Mouse (Mus musculus): ENCODE data around the gene Nfkbid. TPM values are rescaled to one million over a fixed set of nuclear protein-coding genes. Genes with fewer than 3 reads are reported as not detected.

Nfkbid gene
- total RNA-seq (2022): 1 to 10 TPM; 2.8 to 4.1 (median 3.2) TPM

GRCm38 (mm10) chr7:30421175-30421889, at the start of gene Nfkbid:
Nfkbid (plus strand) TSS chr7:30421732.
- no peak for DNase-seq (ENCODE audit: low spot score in 2 of 2)

GRCm38 (mm10) chr7:30373501-30373962, 48.0 kb upstream of the Nfkbid start:
- DNase-seq (ENCODE audit: low spot score in 2 of 2): peak; percentile 97 to 98

- DNase-seq (ENCODE audit: low spot score in 2 of 2): no peak
These were observed 41.5 kb upstream of the Nfkbid start for GRCm38 (mm10) chr7:30380061-30380460.

GRCm38 (mm10) chr7:30384106-30384505, 37.4 kb upstream of the Nfkbid start:
- DNase-seq (ENCODE audit: low spot score in 2 of 2): no peak

- DNase-seq (ENCODE audit: low spot score in 2 of 2): no peak
These were observed 28.6 kb upstream of the Nfkbid start for GRCm38 (mm10) chr7:30392746-30393520.

- DNase-seq (ENCODE audit: low spot score in 2 of 2): no peak
These were observed 27.9 kb upstream of the Nfkbid start for GRCm38 (mm10) chr7:30393631-30394030.

GRCm38 (mm10) chr7:30394379-30394778, 27.2 kb upstream of the Nfkbid start:
- DNase-seq (ENCODE audit: low spot score in 2 of 2): no peak

- DNase-seq (ENCODE audit: low spot score in 2 of 2): no peak
These were observed 26.7 kb upstream of the Nfkbid start for GRCm38 (mm10) chr7:30394871-30395270.

- DNase-seq (ENCODE audit: low spot score in 2 of 2): no peak
These were observed 21.9 kb upstream of the Nfkbid start for GRCm38 (mm10) chr7:30399671-30400070.

- no peak for DNase-seq (ENCODE audit: low spot score in 2 of 2)
These were observed 19.2 kb upstream of the Nfkbid start for GRCm38 (mm10) chr7:30402343-30402742.

GRCm38 (mm10) chr7:30408639-30409038, 12.9 kb upstream of the Nfkbid start:
- no peak for DNase-seq (ENCODE audit: low spot score in 2 of 2)

GRCm38 (mm10) chr7:30409789-30410188, 11.7 kb upstream of the Nfkbid start:
- DNase-seq (ENCODE audit: low spot score in 2 of 2): no peak

- no peak for DNase-seq (ENCODE audit: low spot score in 2 of 2)
These were observed 10.5 kb upstream of the Nfkbid start for GRCm38 (mm10) chr7:30411023-30411422.

- no peak for DNase-seq (ENCODE audit: low spot score in 2 of 2)
These were observed 8.8 kb upstream of the Nfkbid start for GRCm38 (mm10) chr7:30412735-30413147.

- DNase-seq (ENCODE audit: low spot score in 2 of 2): no peak
These were observed 7.9 kb upstream of the Nfkbid start, which contains the start of gene Tyrobp for GRCm38 (mm10) chr7:30413596-30413995. Tyrobp (plus strand) TSS chr7:30413760.

- DNase-seq (ENCODE audit: low spot score in 2 of 2): no peak
These were observed 3.7 kb upstream of the Nfkbid start for GRCm38 (mm10) chr7:30417856-30418255.

GRCm38 (mm10) chr7:30419561-30420499, 1.7 kb upstream of the Nfkbid start, which contains the start of gene Hcst:
Hcst (minus strand) TSS chr7:30419854.
- DNase-seq (ENCODE audit: low spot score in 2 of 2): no peak

- DNase-seq (ENCODE audit: low spot score in 2 of 2): no peak
These were observed 859 bp upstream of the Nfkbid start for GRCm38 (mm10) chr7:30420673-30421072.

- DNase-seq (ENCODE audit: low spot score in 2 of 2): peak; percentile 86 to 89
These were observed 431 bp downstream of the Nfkbid start for GRCm38 (mm10) chr7:30421890-30422435.

GRCm38 (mm10) chr7:30422560-30422959, 1.0 kb downstream of the Nfkbid start:
- no peak for DNase-seq (ENCODE audit: low spot score in 2 of 2)

GRCm38 (mm10) chr7:30423071-30423641, 1.6 kb downstream of the Nfkbid start:
- DNase-seq (ENCODE audit: low spot score in 2 of 2): peak in 1 of 2 experiments; percentile 47
